Mouse (Mus musculus) embryo, embryonic 11.5 days (tissue): ENCODE data around the gene Phldb3.

Experiments used
- DNase-seq: peaks from one replicate; pipeline ENCODE4 v3.0.0-alpha.2; 2012; ENCODE audit warnings: low read depth, low spot score

Phldb3 gene

DNA sequence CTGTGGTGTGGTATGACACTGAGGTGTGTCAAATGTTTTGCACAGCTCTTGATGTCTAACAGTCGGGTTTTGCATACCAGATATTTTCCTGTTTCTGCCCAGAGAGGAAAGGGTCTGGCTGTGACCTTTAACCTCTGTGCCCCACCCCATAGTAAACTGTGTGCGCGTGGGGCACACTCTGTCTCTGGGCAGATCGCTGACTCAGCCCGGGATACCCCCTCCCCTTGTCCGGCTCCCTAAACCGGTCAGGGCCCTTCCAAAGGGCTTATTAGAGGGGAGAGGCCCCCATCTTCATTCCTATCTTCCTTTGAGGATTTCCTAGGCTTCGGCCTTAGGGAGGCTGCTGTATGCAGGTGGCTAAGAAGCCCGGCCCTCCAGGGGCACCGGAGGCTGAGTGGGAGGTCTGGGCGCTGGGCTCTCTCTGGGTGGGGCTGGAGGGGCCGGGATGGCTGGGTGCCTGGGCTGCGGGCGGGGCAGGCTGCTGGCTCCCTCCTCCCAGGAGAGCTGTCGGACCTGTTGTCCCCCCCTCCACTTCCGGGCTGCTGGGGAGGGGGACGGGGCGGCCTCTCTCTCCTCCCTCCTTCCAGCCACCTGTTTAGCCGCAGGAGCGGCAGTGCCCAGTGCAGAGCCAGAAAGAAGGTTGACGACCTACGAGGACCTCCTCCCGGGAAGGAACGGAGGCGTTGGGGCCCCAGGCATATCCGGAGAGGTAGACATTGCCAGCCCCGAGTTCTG, at the start of gene Phldb3:
TSS of gene Phldb3 (plus strand) at position 620 of the 735 bp plus-strand sequence.
- DNase-seq: no peak

DNA sequence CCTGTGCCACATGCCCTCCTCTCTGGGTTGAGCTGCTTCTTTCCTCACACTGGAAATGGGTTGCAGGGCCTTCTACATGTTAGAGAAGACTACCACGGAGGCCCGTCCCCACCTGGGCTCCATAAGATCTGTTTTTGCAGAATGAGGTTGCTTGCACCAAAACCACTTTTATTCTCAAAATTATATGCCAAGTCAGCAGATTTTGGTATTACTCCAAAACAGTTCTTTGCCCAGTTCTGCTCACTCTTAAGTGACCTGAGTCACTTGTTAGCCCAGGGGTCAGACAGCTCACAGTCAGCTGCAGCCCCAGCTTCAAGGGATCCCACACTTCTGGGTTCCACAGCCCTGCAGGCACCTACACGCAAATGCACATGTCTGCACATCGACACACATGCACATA, 49.1 kb upstream of the Phldb3 start:
- no peak for DNase-seq

DNA sequence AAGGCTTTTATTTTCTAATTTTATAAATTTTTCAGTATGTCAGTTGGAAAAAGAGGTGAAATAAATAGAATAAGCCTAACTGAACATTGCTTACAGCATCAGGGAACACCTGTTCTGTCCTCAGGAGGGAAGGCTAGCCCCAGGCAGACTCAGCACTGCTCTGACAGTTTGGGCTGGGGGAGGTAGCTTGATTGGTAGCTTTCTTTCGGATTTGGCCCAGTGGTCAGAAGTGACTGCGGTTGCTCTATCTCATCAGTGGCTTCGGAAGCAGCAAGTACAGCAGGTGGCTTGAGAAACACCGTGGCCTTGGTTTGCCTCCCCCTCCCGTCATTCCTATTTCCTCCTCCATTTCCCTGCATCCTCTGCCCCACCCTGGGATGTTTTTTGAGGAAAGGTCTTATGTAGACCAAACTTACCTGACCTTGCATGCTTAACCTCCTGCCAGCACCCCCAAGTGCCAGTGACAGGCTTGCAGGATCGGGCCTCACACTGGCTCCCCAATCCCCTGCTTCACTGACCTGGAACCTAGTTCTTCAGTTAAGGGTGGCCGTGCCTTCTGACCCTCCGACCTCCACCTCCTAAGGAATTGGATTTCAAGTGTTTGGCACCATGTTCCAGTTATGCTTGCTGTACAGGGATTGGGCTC, 47.2 kb upstream of the Phldb3 start:
- DNase-seq: no peak

DNA sequence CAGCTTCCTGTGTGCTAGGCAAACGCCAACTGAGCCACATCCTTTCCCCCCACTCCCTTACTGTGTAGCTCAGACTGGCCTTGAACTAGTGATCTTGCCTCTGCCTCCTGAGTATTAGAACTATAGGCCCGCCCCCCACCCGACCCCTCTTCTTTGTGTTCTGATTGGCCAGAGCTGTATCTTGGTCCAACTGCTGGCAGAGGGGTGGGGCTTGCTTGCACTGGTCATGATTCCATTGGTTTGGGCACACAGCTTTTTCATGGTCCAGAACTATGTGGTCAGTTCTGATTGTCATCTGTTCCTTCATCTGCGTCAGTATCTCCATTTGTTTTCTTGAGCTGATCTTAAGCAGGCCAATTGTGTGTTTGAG, 46.7 kb upstream of the Phldb3 start:
- no peak for DNase-seq

DNA sequence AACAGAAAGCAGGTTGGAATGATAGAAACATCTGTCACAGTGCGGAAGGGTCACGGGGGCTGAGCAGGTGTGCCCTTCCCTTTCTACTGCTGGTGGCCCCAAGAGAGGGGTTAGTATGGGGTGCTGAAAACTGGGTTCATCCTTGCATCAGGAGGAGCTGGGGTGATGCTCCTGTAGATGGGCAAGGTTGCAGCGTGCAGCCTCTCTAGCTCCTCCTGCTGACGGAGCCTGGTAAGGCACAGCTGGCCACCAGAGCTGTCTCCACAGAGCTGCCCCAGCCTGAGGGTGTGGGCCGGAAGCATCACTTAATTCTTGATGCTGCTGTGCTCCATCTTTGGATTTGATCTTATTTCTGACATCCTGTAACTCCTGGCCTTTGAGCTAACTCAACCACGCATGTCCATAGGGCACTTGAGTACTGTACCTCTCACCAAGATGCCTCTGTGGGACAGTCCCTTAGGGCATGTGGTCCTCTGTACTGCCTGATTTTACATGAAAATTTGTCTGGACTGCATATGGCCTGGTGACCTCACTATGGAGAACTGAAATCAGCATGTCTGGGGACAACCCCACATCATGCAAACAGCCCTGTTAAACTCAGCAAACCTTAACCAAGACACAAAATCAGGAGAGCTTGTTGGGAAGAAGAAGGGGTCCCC, 45.8 kb upstream of the Phldb3 start:
- no peak for DNase-seq

DNA sequence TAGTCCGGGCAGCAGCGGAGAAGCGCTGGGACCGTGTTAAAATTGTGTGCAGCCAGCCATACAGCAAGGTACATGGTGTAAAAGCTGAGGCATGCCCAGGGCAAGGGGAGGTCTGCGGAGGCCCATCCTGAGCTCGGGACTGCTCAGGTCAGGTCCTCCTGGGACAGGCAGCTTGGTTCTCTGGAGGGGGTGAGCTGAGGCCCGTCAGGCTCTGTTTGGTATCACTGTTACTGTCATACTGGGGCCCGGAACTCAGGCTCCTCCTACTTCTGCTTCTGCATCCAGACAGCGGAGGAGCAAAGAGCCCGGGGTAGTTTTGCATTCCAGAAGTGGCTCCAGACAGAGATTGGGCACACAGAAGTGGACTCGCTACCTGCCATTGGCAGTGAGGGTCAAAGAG, 44.9 kb upstream of the Phldb3 start:
- no peak for DNase-seq

DNA sequence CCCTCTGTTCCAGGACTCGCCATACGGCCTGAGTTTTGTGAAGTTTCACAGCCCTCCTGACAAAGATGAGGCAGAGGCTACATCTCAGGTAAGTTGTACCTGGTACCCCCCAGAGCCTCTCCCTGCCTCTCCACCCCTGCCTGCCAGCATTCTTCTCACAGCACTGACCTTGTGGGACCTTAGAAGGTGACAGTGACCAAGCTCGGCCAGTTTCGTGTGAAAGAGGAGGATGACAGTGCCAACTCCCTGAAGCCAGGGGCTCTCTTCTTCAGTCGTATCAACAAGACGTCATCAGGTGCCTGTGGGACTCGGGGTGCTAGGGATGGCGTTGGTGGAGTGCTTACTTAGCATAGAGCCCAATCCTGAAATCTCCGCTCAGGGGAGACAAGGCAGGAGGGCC, 44.4 kb upstream of the Phldb3 start:
- no peak for DNase-seq

DNA sequence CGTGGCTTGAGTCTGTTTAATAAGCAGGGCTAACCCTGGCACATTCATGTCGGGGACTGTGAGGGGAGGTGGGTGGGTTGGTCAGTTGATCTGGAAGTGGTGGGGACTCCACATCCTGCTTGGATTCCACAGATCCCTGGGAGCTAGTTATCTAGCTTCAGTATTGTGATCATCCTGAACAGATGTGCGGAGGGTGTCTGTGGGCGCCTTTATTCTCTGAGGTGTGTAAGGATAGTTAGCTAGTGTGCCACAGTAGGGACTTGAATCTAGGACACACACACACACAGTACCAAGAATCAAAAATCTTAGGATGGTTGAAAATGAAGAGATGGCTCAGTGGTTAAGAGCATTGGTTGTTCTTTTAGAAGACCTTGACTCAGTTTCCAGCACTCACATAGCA, 42.1 kb upstream of the Phldb3 start:
- no peak for DNase-seq

DNA sequence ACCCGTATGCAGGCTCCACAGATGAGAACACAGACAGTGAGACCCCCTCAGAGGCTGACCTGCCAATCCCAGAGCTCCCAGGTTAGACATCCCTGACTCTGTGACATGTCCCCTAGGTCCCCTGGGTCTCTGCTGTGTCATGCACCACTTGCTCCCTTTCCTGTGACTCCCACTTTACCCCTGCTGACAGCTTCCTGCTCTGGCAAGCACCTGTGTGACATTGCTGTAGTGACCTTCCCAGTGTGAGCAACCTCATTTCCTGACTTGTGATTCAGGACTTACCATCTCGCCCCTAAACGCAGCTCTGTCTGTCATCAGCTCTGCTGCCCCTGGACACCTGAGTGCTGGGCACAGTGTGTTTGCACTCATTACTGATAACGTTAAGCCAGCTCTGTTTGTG, 39.5 kb upstream of the Phldb3 start:
- DNase-seq: no peak

DNA sequence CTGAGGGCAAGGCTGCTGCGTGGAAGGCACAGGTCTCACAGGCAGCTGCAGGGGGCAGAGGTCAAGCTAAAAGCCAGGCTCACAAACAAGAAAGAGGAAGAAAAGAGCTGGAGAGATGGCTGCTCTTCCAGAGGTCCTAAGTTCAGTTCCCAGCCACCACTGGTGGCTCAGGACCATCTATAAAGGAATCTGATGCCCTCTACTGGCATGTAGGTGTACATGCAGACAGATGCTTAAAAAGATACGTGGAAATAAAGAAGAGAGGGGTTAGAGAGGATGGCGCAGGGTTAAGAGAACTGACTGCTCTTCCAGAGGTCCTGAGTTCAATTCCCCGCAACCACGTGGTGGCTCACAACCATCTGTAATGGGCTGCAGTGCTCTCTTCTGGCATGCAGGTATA, 38.1 kb upstream of the Phldb3 start:
- no peak for DNase-seq

DNA sequence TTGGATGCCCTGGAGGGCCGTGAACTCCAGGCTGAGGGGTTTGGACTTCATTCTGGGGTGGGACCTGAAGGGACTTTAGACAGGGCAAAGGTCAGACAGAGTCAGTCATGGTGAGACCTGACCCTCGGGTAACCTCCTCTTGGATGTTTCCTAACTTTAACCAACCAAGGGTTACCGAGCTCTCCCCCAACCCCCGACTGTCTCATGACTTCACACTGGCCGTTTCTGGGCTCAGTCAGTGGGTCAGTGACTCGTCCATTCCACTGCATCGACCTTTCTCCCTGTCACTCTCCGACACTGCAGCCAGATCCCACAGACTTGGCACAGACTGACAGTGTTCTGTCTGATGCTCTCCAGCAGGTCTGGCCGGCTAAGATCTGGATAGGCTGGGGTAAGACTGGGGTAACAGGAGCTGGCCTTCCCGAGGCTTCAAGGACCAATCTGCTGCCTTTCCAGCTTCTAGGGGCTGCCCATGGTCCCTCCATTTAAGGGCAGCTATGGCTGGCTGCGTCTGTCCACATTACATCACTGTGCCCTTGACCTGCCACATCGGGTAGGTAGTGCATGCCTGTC, 36.3 kb upstream of the Phldb3 start:
- no peak for DNase-seq

DNA sequence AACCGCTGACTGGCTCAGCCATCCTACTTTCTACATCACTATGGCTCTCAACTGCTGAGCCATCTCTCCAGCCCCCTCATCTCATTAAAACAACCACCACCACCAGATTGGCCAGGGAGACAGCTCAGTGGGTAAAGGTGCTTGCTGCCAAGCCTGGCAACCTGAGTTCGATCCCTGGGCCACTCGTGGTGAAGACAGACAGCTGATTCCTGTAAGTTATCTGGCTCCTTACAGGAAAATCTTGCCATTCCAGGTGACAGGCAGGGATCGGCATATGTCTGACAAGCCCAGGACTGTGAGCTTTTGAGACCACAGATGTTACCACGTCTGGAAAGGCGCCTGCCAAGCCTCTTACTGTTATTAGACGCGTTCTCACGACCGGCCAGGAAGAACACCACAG, 32.8 kb upstream of the Phldb3 start:
- no peak for DNase-seq

DNA sequence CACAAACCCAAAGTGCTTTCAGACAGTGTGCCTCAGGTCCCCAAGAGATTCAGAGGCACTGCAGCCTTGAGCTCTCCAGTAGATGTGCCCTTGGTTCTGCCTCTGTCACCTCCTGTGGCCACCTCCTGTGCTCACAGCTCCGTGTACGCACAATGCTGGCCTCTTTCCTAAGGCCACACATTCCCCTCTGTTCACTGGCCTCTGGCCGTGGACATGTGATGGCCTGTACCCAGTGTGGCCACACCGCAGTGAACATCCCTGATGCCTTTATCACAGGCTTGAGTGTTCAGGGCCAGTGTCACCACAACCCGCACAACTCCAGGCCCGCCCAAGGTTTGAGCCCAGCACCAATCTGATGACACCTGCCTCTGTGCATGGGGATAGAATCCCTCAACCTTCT, 25.7 kb upstream of the Phldb3 start:
- no peak for DNase-seq

DNA sequence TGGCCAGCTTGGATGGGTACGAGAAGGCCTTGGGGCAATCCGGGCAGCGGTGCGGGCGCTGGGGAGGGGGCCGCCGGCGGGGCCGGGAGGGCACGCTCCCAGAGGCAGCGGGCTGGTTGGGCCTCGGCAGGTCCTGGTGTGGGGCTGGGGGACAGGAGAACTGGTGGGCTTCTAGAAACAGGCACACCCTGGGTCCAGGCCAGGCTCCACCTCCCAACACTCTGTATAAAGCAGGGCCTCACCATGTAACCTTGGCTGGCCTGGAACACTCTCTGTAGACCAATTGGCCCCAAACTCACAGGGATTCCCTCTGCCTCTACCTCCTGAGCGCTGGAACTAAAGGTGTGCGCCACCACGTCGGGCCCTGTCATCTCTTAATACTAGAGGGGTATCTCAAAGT, 24.6 kb upstream of the Phldb3 start:
- DNase-seq: no peak

DNA sequence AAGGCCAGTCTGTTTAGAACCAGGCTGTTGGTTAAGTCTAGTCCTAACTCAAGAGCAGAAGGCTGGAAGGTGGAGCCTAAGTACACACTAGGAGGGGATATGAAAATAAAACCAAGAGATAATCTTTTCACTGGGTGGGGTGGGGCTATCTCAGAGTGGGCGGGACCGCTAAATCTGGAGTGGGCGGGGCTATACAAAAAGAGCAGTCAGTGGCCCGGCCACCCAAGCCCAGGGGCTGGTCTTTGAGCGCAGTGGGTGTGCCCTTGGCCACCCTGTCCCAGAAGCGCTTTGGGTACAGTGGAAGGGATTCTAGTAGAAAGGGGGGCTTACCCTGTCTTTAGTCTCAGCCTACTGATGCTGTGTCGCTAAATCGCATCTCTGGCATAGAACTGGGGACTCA, 23.7 kb upstream of the Phldb3 start:
- DNase-seq: no peak

DNA sequence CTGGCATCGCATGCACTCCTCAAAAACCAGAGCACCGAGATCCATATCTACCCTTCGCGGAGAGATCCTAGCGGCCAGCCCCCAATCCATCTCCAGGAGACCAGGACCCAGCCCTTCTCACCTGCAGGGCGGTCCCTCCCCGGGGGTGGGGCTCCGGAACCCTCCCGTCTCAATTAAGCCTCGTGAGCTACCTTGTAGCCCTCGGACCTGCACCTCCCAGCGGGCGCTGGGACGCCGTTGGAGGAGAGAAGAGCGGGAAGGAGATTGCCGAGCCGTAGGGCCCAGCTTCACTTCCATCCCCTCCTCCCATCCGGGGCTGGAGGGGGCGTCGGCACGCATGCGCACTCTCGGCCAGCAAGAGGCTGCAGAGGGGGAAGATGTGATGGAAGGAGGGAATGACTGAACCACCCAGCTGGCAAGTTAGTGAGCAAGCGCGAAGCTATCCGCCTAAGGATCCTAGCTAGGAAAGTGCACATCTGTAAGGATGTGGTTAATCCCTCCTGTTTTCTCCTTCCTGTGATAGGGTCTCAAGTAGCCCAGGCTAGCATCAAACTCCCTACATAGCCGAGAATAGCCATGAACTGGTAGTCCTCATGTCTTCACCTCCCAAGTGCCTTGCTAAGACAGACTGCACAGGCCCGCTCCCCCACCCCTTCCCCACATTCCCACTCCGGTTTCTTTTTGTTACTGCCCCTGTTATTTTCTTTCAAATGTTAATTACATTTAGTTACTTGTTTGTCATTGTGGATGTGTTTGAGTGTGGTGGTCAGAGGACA, 23.0 kb upstream of the Phldb3 start, which contains the start of the genes Ethe1 and Zfp575:
TSS of gene Ethe1 (plus strand) at position 214 of the 776 bp plus-strand sequence.
TSS of gene Zfp575 (minus strand) at position 312 of the 776 bp plus-strand sequence.
- DNase-seq: peak; percentile 63

DNA sequence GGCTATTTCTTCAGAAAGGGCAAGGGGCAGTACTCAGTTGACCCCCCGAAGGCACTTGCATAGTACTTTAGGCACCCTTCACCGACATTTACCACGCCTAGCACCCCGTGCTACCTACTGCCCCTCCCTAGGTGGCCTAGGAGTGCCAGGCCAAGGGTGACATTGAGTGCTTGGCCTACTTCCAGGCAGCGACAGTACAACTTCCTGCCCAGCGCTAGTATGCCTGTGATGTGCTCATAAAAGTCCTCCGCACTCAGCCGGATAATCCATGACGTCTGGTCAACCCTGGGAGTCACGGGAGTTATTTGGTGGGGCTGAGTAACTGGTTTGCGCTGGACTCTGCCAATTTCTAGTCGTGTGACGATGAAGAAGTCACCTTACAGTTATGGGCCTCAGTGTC, 22.2 kb upstream of the Phldb3 start:
- DNase-seq: no peak

DNA sequence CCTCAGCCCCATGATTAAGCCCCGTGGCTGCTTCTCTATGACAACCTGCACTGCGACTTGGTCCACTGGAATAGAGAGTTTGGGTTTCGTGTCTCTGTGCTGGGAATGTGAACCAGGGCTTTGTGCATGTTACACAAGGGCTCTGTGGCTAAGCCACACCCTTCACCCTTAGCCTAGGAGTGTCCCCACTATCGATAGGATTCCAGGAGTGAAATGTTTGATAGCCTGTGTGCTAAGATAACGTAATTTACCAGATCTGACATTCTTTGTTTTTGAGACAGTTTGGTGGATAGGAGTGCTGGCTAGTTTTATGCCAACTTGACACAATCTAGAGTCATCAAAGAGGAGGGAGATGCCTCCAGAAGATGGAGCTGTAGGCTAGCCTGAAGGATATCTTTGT, 18.8 kb upstream of the Phldb3 start:
- DNase-seq: no peak

DNA sequence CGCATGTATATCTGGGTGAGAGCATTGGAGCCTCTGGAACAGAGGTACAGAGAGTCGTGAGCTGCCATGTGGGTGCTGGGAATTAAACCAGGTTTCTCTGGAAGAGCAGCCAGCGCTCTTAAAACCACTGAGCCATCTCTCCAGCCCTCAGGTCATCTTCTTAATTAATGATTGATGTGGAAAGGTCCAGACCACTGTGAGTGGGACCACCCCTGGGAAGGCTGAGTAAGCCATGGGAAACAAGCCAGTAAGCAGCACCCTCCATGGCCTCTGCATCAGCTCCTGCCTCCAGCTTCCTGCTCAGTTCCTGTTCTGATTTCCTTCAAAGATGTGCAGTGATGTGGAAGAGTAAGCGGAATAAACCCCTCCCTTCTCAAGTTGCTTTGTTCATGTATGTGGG, 18.4 kb upstream of the Phldb3 start:
- DNase-seq: no peak

DNA sequence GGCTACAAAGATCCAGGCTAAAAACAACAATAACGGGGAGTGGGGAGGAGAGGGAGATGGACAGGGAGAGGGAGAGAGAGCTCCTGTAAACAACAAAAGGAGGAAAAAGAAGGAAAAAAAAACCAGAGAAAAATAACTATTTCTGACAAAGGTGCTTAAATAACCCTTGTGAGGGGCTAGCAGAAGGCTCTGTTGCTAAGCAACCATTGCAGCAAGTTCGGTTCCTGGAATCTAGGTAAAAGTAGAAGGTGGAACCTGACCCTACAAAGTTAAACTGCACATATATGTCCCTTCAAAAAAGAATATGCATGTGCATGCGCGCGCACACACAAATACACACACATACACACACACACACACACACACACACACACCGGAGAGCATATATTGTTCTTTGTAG, 17.8 kb upstream of the Phldb3 start:
- DNase-seq: no peak

DNA sequence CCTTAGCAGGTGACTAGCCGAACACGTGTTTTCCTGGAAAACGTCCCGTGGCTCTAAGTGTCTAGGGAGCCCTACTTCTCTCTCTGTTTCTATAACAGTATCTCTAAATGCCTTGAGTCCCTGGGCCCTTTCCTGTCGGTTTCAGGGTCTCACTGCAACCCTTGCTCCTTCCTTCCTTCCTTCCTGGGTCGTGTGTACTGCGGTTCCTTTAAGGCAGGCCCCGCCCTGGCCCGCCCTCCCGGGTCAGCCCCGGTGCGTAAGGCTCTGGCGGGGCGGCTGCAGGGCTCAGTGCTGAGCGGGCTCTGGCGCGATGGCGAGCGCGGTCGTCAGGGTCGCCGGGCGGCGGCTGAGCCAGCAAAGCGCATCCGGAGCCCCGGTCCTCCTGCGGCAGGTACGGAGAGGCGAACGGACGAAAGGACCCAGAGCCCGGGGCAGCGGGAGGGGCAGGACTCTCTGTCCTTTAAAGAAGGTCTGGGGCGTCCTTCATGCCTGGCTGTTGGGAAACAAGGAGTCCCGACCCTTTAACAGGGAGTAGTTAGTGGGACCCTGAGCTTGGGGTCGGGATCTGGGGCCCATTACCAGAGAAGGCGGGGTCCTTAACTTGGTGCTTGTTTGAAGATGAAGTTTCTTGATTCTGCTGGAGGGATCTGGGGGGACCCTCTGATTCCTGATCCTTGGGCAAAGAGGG, 16.8 kb upstream of the Phldb3 start:
- DNase-seq: peak; percentile 43
